Mouse (Mus musculus): ENCODE measurements at regions not wholly inside any gene's neighbourhood (a gene's known extent, or its start where the extent isn't known, plus 50 kb on each side); places are given as distances from the start of the nearest gene placed in this dataset.

DNA sequence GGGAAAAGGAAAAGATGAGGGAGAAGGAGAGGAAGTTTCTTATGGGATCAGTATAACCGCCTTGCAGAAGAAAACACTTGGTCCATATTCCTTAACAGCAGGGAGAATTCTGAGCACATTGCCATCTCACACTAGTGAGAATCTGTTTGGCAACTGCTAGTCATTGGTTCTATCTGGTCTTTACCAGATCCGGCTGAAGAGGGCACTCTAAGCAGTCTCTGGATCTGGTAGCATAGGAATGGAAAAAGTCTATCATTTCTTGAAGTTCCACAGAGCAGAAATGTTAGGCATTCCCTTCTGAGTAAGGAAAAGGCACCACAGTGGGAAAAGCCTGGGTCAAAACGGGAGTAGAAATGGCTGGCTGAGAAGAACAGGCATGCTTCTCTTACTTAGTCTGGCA is 315.4 kb upstream of the Apob start:
- TF ChIP-seq POLR2A (IDR thresholded peaks at IDR 0.05; ENCODE audit: borderline replicate concordance, extremely low read depth, low read depth, low read length) = no peak
- no peak for TF ChIP-seq CTCF (IDR thresholded peaks at IDR 0.05; ENCODE audit: insufficient read depth, low read length)
